Mouse (Mus musculus) ovary, adult 2 months (tissue): Measurements from ENCODE around the gene Arl14. TPM values are rescaled to one million over a fixed set of nuclear protein-coding genes. Genes with fewer than 3 reads are reported as not detected.

Source experiments
- polyA plus RNA-seq: library from polyadenylated mRNA; depleted of rRNA; stranded (reverse); fragments of >200 nt; gene quantifications from 2 replicates; pipeline ENCODE4 v1.2.3, GENCODE M21; 2012; rRNA removed

The Arl14 gene
- polyA plus RNA-seq, result 0.12 TPM in 1 of 2 replicates, not detected in the other

GRCm38 (mm10) chr3:69221806-69222501, at the start of gene Arl14:
TSS of gene Arl14 (plus strand) at chr3:69222419.

Other genes with a start within 250 kb of the Arl14 start
- gene Ift80, start 217.8 kb upstream of the Arl14 start, polyA plus RNA-seq, result 1.6 and 1.8 TPM in 2 replicates
- gene Smc4, start 217.7 kb upstream of the Arl14 start, polyA plus RNA-seq, result 8.5 and 22.4 TPM in 2 replicates
- gene Trim59, start 177.7 kb upstream of the Arl14 start, polyA plus RNA-seq, result 4.3 and 8.5 TPM in 2 replicates
- gene Kpna4, start 95.3 kb upstream of the Arl14 start, polyA plus RNA-seq, result 8.3 and 8.8 TPM in 2 replicates
- 5.3 and 5.9 TPM in 2 replicates for gene Ppm1l, start 94.4 kb downstream of the Arl14 start, polyA plus RNA-seq